Mouse (Mus musculus): ENCODE data around the gene Gm18596.

- TF ChIP-seq MYOD1 (IDR thresholded peaks at IDR 0.05; ENCODE audit: control insufficient read depth in 1 of 3, insufficient read length in 2 of 3, low read depth in 2 of 3) (no peak), E2F4 (IDR thresholded peaks at IDR 0.05; ENCODE audit: insufficient read depth) (no peak), TCF3 (IDR thresholded peaks at IDR 0.05; ENCODE audit: insufficient read length, low read depth) (no peak), SRF (IDR thresholded peaks at IDR 0.05; ENCODE audit: control insufficient read depth, insufficient read length, low read depth) (no peak), TCF12 (IDR thresholded peaks at IDR 0.05; ENCODE audit: insufficient read depth, poor library complexity, severe bottlenecking) (no peak), CEBPB (IDR thresholded peaks at IDR 0.05; ENCODE audit: insufficient read depth, poor library complexity, severe bottlenecking) (no peak), USF1 (IDR thresholded peaks at IDR 0.05; ENCODE audit: low read depth) (no peak), POLR2A (IDR thresholded peaks at IDR 0.05; ENCODE audit: insufficient read length, low read depth) (no peak), MAX (IDR thresholded peaks at IDR 0.05; ENCODE audit: low read depth) (no peak), MYOG (IDR thresholded peaks at IDR 0.05; ENCODE audit: control insufficient read depth in 1 of 3, insufficient read depth in 1 of 3, insufficient read length in 2 of 3, low read depth in 2 of 3) (no peak)
Observed at GRCm38 (mm10) chr10:77738929-77739328, 3.5 kb downstream of the Gm18596 start.
